Mouse (Mus musculus): ENCODE data around the gene Gm14326.
"Not testable (repeated sequence)": the region's sequence is repeated elsewhere in the genome, so short reads cannot be mapped to it uniquely, and the experiment has no call there.

The Gm14326 gene

GRCm38 (mm10) chr2:177957145-177957544 lies at the start of gene Gm14326:
Gene Gm14326 (minus strand): TSS chr2:177957297.
- peak; percentile 42 for DNase-seq (ENCODE audit: low read depth, low spot score)

- DNase-seq (ENCODE audit: low read depth, low spot score): not testable (repeated sequence)
Measured at GRCm38 (mm10) chr2:177974814-177975213, 17.7 kb upstream of the Gm14326 start.

GRCm38 (mm10) chr2:177956734-177957133 lies 363 bp downstream of the Gm14326 start:
- peak; percentile 1 for DNase-seq (ENCODE audit: low read depth, low spot score)

DNA sequence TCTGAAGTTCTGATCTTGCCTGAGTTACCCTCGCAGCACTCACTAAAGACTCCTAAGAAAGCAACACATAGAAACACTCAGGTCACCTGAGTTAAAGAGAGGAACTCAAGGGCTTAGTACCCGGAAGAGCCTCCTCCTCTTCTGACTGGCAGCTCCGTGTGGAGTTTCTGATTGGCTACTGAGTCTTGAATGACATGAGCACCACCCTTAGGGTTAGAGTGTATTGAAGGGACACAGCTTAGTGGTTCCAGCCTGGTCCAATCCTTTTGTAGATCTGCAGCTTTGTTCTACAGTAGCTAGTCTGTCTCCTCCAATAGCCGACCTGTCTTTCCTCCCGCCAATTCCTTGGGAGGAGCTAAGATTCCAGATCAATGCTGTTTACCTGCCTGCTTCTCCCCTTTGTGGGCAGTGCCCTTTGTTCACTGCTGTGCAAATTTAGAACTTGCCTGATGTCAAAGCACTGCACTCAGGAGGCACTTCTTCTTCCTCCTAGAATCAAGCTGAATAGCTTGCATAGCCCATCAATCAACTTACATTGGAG lies 31.5 kb downstream of the Gm14326 start, which contains the start of gene Zfp972:
Gene Zfp972, minus strand, starts transcription at position 51 of the 541 bp plus-strand sequence.
- peak; percentile 2 for DNase-seq (ENCODE audit: low read depth, low spot score)

GRCm38 (mm10) chr2:177903276-177903675 lies 53.8 kb downstream of the Gm14326 start:
- DNase-seq (ENCODE audit: low read depth, low spot score): not testable (repeated sequence)

GRCm38 (mm10) chr2:177898171-177898570 lies 58.9 kb downstream of the Gm14326 start:
- not testable (repeated sequence) for DNase-seq (ENCODE audit: low read depth, low spot score)

DNA sequence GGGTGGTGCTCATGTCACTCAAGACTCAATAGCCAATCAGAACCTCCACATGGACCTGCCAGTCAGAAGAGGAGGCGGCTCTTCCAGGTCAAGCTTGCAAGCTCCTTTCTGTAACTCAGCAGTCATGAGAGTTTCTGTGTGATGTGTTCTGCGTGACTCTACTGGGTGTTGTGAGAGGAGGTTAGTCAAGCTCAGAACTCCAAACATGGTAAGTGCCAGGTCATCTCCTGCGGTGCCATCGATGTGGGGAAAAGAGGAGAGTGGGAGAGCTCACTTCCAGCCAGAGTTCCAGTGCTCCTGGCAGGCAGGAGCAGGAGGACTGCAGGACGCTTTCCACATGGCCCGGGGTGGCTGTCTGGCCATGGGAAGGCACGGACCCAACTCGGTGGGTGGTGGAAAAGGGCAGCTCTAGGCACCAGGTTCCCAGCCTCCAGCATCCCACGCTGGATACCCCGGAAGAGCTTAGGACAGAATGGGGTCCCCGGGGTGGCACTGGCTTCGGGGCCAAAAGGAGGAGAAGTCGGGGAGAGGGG lies 60.0 kb downstream of the Gm14326 start, which contains the start of gene Gm14327:
Gene Gm14327, plus strand, starts transcription at position 51 of the 533 bp plus-strand sequence.
- DNase-seq (ENCODE audit: low read depth, low spot score): not testable (repeated sequence)

DNA sequence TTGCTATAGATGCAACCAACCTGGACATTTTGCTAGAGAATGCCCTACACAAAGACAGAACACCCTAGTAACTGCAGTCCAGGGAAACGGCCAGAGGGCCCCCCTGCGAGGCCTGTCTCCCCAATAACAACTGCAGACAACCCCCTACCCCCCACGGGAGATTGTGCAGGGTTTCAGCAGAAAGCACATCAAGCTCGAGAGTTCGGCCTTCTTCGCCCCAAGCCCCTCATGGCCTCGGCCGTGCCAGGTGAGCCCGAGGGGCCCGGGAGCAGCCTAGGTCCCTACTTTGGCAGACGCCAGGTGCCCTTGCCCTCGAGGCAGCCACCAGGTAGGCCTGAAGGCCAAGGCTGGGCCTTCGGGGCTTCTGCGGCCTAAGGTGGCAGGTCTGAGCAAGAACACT lies 69.4 kb downstream of the Gm14326 start:
- DNase-seq (ENCODE audit: low read depth, low spot score): not testable (repeated sequence)

Measured in CD4-positive helper T cell, adult 2 months (primary cell).